Mouse (Mus musculus) CD8-positive naive resting alpha-beta T cell, adult 2 months (primary cell): ENCODE measurements around the gene Lhpp.

Source experiments
- DNase-seq, 2 experiments: peaks; one replicate each; pipeline ENCODE4 v3.0.0; 2022; ENCODE audit warnings: low read depth in 2 of 2, low spot score in 2 of 2

Lhpp gene

GRCm38 (mm10) chr7:132679117-132679516 is 68.7 kb downstream of the Lhpp start:
- DNase-seq, result no peak

- no peak for DNase-seq
Observed at GRCm38 (mm10) chr7:132679549-132679948, 69.1 kb downstream of the Lhpp start.

GRCm38 (mm10) chr7:132681296-132681695 is 70.9 kb downstream of the Lhpp start:
- no peak for DNase-seq

- DNase-seq, result no peak
Observed at GRCm38 (mm10) chr7:132681831-132682230, 71.4 kb downstream of the Lhpp start.

- no peak for DNase-seq
Observed at GRCm38 (mm10) chr7:132682336-132682735, 71.9 kb downstream of the Lhpp start.

GRCm38 (mm10) chr7:132682901-132683300 is 72.5 kb downstream of the Lhpp start:
- DNase-seq, result no peak

- no peak for DNase-seq
Observed at GRCm38 (mm10) chr7:132683923-132684322, 73.5 kb downstream of the Lhpp start.

- DNase-seq, result peak in 1 of 2 experiments; percentile 16
Observed at GRCm38 (mm10) chr7:132686515-132686914, 76.1 kb downstream of the Lhpp start.

GRCm38 (mm10) chr7:132687897-132688296 is 77.5 kb downstream of the Lhpp start:
- no peak for DNase-seq

- no peak for DNase-seq
Observed at GRCm38 (mm10) chr7:132688721-132689120, 78.3 kb downstream of the Lhpp start.

- no peak for DNase-seq
Observed at GRCm38 (mm10) chr7:132689722-132690121, 79.3 kb downstream of the Lhpp start.

GRCm38 (mm10) chr7:132690716-132691472 is 80.5 kb downstream of the Lhpp start:
- no peak for DNase-seq

GRCm38 (mm10) chr7:132692719-132693118 is 82.3 kb downstream of the Lhpp start:
- DNase-seq, result no peak

- no peak for DNase-seq
Observed at GRCm38 (mm10) chr7:132693561-132693960, 83.1 kb downstream of the Lhpp start.

GRCm38 (mm10) chr7:132697258-132697796 is 86.9 kb downstream of the Lhpp start:
- no peak for DNase-seq

- DNase-seq, result no peak
Observed at GRCm38 (mm10) chr7:132698737-132699136, 88.3 kb downstream of the Lhpp start.

GRCm38 (mm10) chr7:132699165-132699564 is 88.7 kb downstream of the Lhpp start:
- DNase-seq, result no peak

- DNase-seq, result peak in 1 of 2 experiments; percentile 14
Observed at GRCm38 (mm10) chr7:132699639-132700038, 89.2 kb downstream of the Lhpp start.

- no peak for DNase-seq
Observed at GRCm38 (mm10) chr7:132700107-132700506, 89.7 kb downstream of the Lhpp start.

- no peak for DNase-seq
Observed at GRCm38 (mm10) chr7:132701412-132701811, 91.0 kb downstream of the Lhpp start.

- DNase-seq, result no peak
Observed at GRCm38 (mm10) chr7:132702024-132702423, 91.6 kb downstream of the Lhpp start.

- DNase-seq, result no peak
Observed at GRCm38 (mm10) chr7:132702492-132703070, 92.1 kb downstream of the Lhpp start.
